Mouse (Mus musculus): ENCODE results near the gene Nfatc2. TPM values are rescaled to one million over a fixed set of nuclear protein-coding genes. Genes with fewer than 3 reads are reported as not detected.

The Nfatc2 gene
- total and polyA plus RNA-seq, 3 experiments = not detected

DNA sequence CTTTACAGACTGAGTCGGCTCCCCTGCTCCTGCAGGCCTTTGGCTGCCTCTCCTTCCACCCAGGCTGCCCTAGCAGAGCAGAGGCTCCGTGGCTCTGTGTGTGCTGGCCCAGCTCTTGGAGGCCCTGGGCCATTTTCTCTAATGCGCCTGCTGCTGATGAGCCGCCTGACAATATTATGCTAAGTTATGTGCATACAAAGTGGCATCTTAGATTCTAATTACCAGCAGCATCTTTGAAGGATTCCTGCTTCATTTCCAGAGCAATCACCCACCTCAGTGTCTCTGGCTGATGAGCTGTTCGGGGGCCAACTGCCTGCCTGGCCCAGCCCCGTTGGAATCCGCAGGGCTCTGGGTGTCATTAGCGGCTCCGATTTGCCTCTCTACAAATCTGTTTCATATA is 24.9 kb upstream of the Nfatc2 start:
- Histone ChIP-seq H3K79me2 (ENCODE audit: control insufficient read depth, insufficient read depth, low read length, poor library complexity) (no peaks in the 10 kb centered on the region), H3K27me3 (ENCODE audit: control insufficient read depth in 1 of 2, insufficient read depth in 2 of 2, low read length in 2 of 2) (no peaks in the 10 kb centered on the region), H3K4me3 (ENCODE audit: control insufficient read depth in 1 of 2, insufficient read depth in 1 of 2, low read depth in 2 of 2, low read length in 2 of 2) (no peak overlapping the region), H3K27ac (ENCODE audit: control insufficient read depth, low read depth, low read length) (no peak overlapping the region), H3K4me1 (ENCODE audit: control insufficient read depth in 1 of 2, insufficient read depth in 2 of 2, low read length in 2 of 2) (no peaks in the 10 kb centered on the region), H3K36me3 (ENCODE audit: control insufficient read depth in 1 of 2, insufficient read depth in 2 of 2, low read length in 2 of 2) (no peaks in the 10 kb centered on the region), H3K9me3 (replicated peaks; ENCODE audit: insufficient read depth, low read length) (no peaks in the 10 kb centered on the region), H3K9ac (ENCODE audit: control insufficient read depth, low read depth, low read length, poor library complexity, severe bottlenecking) (no peak overlapping the region)
- no peak for TF ChIP-seq RCOR1 (IDR thresholded peaks at IDR 0.05; ENCODE audit: low read depth, low read length)
- no peak for DNase-seq (ENCODE audit: low read depth, low spot score)

DNA sequence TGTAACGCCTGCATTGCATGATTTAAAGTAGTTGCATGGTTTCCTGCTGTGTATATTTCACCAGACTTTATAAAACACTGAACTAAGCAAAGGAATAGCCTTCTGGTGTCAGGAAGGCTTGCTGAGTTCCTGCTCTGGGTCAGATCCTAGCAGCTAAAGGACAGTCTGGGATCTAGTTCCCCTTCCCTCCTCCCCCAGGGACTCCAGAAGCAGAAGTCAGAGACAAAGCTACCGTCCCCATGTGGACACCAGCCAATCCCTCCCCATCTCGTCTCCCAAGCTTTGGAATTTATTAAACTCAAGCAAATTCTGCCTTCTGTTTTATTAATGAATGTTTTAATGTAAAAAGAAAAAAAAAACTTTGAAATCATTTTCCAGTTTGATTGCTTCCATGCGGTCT is 23.6 kb upstream of the Nfatc2 start:
- no peak overlapping the region for H3K4me3 ChIP-seq (ENCODE audit: control insufficient read depth in 1 of 2, insufficient read depth in 1 of 2, low read depth in 2 of 2, low read length in 2 of 2)
- H3K79me2 ChIP-seq (ENCODE audit: control insufficient read depth, insufficient read depth, low read length, poor library complexity) = no peaks in the 10 kb centered on the region
- no peak overlapping the region for H3K27ac ChIP-seq (ENCODE audit: control insufficient read depth, low read depth, low read length)
- H3K4me1 ChIP-seq (ENCODE audit: control insufficient read depth in 1 of 2, insufficient read depth in 2 of 2, low read length in 2 of 2) = no peaks in the 10 kb centered on the region
- no peak for TF ChIP-seq SIN3A (IDR thresholded peaks at IDR 0.05; ENCODE audit: low read length)
- no peak for TF ChIP-seq ETS1 (IDR thresholded peaks at IDR 0.05; ENCODE audit: low read depth, low read length)
- no peak for TF ChIP-seq TBP (IDR thresholded peaks at IDR 0.05; ENCODE audit: low read depth, low read length)
- no peak for TF ChIP-seq HCFC1 (IDR thresholded peaks at IDR 0.05; ENCODE audit: low read depth, low read length)
- TF ChIP-seq TAL1 (IDR thresholded peaks at IDR 0.05; ENCODE audit: low read length) = no peak
- TF ChIP-seq ZC3H11A (IDR thresholded peaks at IDR 0.05; ENCODE audit: low read depth, low read length) = no peak
- no peak for TF ChIP-seq MAZ (IDR thresholded peaks at IDR 0.05; ENCODE audit: low read depth, low read length)
- TF ChIP-seq GABPA (IDR thresholded peaks at IDR 0.05; ENCODE audit: low read depth, low read length) = no peak
- TF ChIP-seq MYC (IDR thresholded peaks at IDR 0.05; ENCODE audit: low read depth, low read length) = no peak
- no peak for TF ChIP-seq EP300 (IDR thresholded peaks at IDR 0.05; ENCODE audit: low read depth in 1 of 2, low read length in 2 of 2)
- no peak for TF ChIP-seq NRF1 (IDR thresholded peaks at IDR 0.05; ENCODE audit: insufficient read depth, low read depth, low read length, poor library complexity, severe bottlenecking)
- no peak for TF ChIP-seq ELF1 (IDR thresholded peaks at IDR 0.05; ENCODE audit: low read depth, low read length)
- no peak overlapping the region for H3K9ac ChIP-seq (ENCODE audit: control insufficient read depth, low read depth, low read length, poor library complexity, severe bottlenecking)
- no peak for DNase-seq (ENCODE audit: low read depth, low spot score)
- no peaks in the 10 kb centered on the region for H3K36me3 ChIP-seq (ENCODE audit: control insufficient read depth in 1 of 2, insufficient read depth in 2 of 2, low read length in 2 of 2)
- H3K27me3 ChIP-seq (ENCODE audit: control insufficient read depth in 1 of 2, insufficient read depth in 2 of 2, low read length in 2 of 2) = no peaks in the 10 kb centered on the region
- H3K9me3 ChIP-seq (replicated peaks; ENCODE audit: insufficient read depth, low read length) = no peaks in the 10 kb centered on the region

DNA sequence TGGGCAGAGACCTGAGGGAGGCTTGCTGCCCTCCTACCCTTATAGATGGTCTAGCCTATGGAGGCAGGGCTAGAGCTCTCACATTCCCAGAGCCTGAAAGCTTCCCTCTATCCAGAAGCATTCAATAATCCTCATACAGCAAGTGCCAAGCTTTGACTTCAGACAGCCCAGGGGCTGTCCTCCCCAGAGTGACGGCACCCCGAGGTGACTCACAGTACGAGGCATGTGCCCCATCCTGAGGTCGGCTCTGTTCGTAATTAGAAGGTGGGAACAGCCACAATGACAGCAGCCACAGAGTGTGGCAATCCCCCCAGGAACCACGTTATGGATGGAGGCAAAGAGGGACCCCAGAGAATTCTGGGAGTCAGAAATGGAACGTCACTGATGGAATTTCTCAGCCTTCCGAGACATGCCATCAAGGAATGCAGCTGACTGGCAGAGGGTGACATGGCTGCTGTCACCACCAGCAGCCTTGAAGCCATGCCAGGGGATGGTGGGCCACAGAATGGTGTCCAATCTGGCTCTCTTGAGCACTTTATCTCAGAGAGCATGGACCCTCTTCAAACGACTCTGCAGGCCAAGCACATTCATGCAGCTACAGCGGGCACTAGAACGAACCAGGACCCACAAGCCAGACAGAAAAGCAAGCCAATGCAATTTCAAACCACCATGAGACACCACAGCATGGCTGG is 19.8 kb upstream of the Nfatc2 start:
- H3K4me3 ChIP-seq (ENCODE audit: control insufficient read depth in 1 of 2, insufficient read depth in 1 of 2, low read depth in 2 of 2, low read length in 2 of 2) = no peak overlapping the region
- no peak overlapping the region for H3K27ac ChIP-seq (ENCODE audit: control insufficient read depth, low read depth, low read length)
- TF ChIP-seq POLR2AphosphoS5 (IDR thresholded peaks at IDR 0.05; ENCODE audit: borderline replicate concordance, low read depth, low read length) (no peak), MEF2A (IDR thresholded peaks at IDR 0.05; ENCODE audit: extremely low read depth, insufficient replicate concordance, low read depth, low read length, poor library complexity, severe bottlenecking) (no peak)
- H3K4me1 ChIP-seq (ENCODE audit: control insufficient read depth in 1 of 2, insufficient read depth in 2 of 2, low read length in 2 of 2) = no peaks in the 10 kb centered on the region
- no peaks in the 10 kb centered on the region for H3K27me3 ChIP-seq (ENCODE audit: control insufficient read depth in 1 of 2, insufficient read depth in 2 of 2, low read length in 2 of 2)
- no peaks in the 10 kb centered on the region for H3K36me3 ChIP-seq (ENCODE audit: control insufficient read depth in 1 of 2, insufficient read depth in 2 of 2, low read length in 2 of 2)
- DNase-seq (ENCODE audit: low read depth, low spot score) = no peak
- H3K9ac ChIP-seq (ENCODE audit: control insufficient read depth, low read depth, low read length, poor library complexity, severe bottlenecking) = no peak overlapping the region
- H3K79me2 ChIP-seq (ENCODE audit: control insufficient read depth, insufficient read depth, low read length, poor library complexity) = no peaks in the 10 kb centered on the region
- H3K9me3 ChIP-seq (replicated peaks; ENCODE audit: insufficient read depth, low read length) = no peaks in the 10 kb centered on the region

All from MEL (cell line).